In genomic region chr2:84504285-84504684, GRCm38 (mm10) we compare ENCODE assay signal across 13 mouse cellular contexts. TPM values are rescaled to one million over a fixed set of nuclear protein-coding genes. Genes with fewer than 3 reads are reported as not detected.
A peak's percentile ranks its signal among the peaks of the same experiment; 100 is the strongest.
DNase-seq lines count a peak whose midpoint lies in the region; ATAC-seq lines count a peak whose summit lies in the region.
"Had no signal": no experiment of that assay in that cellular context is flagged by ENCODE, and none has a peak within 500 bp of the region (broad histone marks: within the 10 kb centered on the region; RNA-seq: fewer than 3 reads in every experiment).

No protein-coding gene starts in this region.

- H3K36me3 ChIP-seq in heart, embryonic 12.5 days, result no peaks in the 10 kb centered on the region
- H3K36me3 ChIP-seq in midbrain, embryonic 15.5 days (replicated peaks), result no peaks in the 10 kb centered on the region
- H3K36me3 ChIP-seq in midbrain, embryonic 16.5 days (ENCODE audit: control insufficient read depth, insufficient read depth, low read length), result no peaks in the 10 kb centered on the region
- H3K36me3 ChIP-seq: intestine, embryonic 15.5 days; limb, embryonic 15.5 days had no signal

- intact Hi-C loops in heart, postnatal 25 days (cut with DNase I), result no loop called here

- no peaks in the 10 kb centered on the region for H3K27me3 ChIP-seq in heart, embryonic 12.5 days (replicated peaks)
- H3K27me3 ChIP-seq in midbrain, embryonic 15.5 days (replicated peaks), result no peaks in the 10 kb centered on the region
- H3K27me3 ChIP-seq in midbrain, embryonic 16.5 days (ENCODE audit: control insufficient read depth, insufficient read depth, low read depth, low read length), result no peaks in the 10 kb centered on the region
- H3K27me3 ChIP-seq: CH12.LX; intestine, embryonic 15.5 days; limb, embryonic 15.5 days had no signal

- DNase-seq in heart, postnatal 25 days (ENCODE audit: low spot score), result no peak
- no peak for DNase-seq in embryo, embryonic 11 days
- DNase-seq: adrenal gland, adult 2 months; right cerebral cortex, postnatal 4 days had no signal

- H3K4me1 ChIP-seq in heart, embryonic 12.5 days (replicated peaks), result 0 out of 2 replicates have a peak, but pooled peaks cover 2% of the 10 kb centered on the region
- H3K4me1 ChIP-seq in midbrain, embryonic 15.5 days, result no peaks in the 10 kb centered on the region
- no peaks in the 10 kb centered on the region for H3K4me1 ChIP-seq in midbrain, embryonic 16.5 days (ENCODE audit: control insufficient read depth, insufficient read depth, low read length)
- H3K4me1 ChIP-seq: intestine, embryonic 15.5 days; limb, embryonic 15.5 days had no signal

- H3K27ac ChIP-seq in heart, embryonic 12.5 days (ENCODE audit: poor library complexity, severe bottlenecking), result no peak overlapping the region
- H3K27ac ChIP-seq in midbrain, embryonic 15.5 days, result no peak overlapping the region
- no peak overlapping the region for H3K27ac ChIP-seq in midbrain, embryonic 16.5 days (ENCODE audit: low read length)
- H3K27ac ChIP-seq: intestine, embryonic 15.5 days had no signal

- H3K9ac ChIP-seq in heart, embryonic 12.5 days, result no peak overlapping the region
- no peak overlapping the region for H3K9ac ChIP-seq in midbrain, embryonic 15.5 days
- H3K9ac ChIP-seq in midbrain, embryonic 16.5 days (ENCODE audit: low read depth, low read length), result no peak overlapping the region
- H3K9ac ChIP-seq: intestine, embryonic 15.5 days; limb, embryonic 15.5 days had no signal

- H3K9me3 ChIP-seq in heart, embryonic 12.5 days (replicated peaks), result no peaks in the 10 kb centered on the region
- H3K9me3 ChIP-seq in midbrain, embryonic 15.5 days, result no peaks in the 10 kb centered on the region
- no peaks in the 10 kb centered on the region for H3K9me3 ChIP-seq in midbrain, embryonic 16.5 days (replicated peaks; ENCODE audit: control insufficient read depth, low read length, poor library complexity, severe bottlenecking)
- H3K9me3 ChIP-seq: intestine, embryonic 15.5 days; limb, embryonic 15.5 days had no signal

- 57% methylated on average over 4 of the region's 4 CpGs for WGBS in heart, embryonic 12.5 days
- 65% methylated on average over 4 of the region's 4 CpGs for WGBS in midbrain, embryonic 15.5 days
- 72% methylated on average over 4 of the region's 4 CpGs for WGBS in midbrain, embryonic 16.5 days

- no peak overlapping the region for H3K4me2 ChIP-seq in heart, embryonic 12.5 days
- H3K4me2 ChIP-seq in midbrain, embryonic 15.5 days, result no peak overlapping the region
- no peak overlapping the region for H3K4me2 ChIP-seq in midbrain, embryonic 16.5 days (ENCODE audit: low read length)

- peak; percentile 48; the same call in 1 of the 2 replicates for ATAC-seq in heart, embryonic 12.5 days (ENCODE audit: insufficient number of reproducible peaks, low FRiP score)
- ATAC-seq in midbrain, embryonic 15.5 days (replicated peaks), result 0 out of 2 replicates have a peak, but pooled peaks have one; percentile 45
- ATAC-seq in midbrain, embryonic 16.5 days, result no peak
- ATAC-seq in hematopoietic stem cell, adult 5-6 weeks (replicated peaks in 1 of 2; ENCODE audit: insufficient read depth in 1 of 2, low FRiP score in 2 of 2, low TSS enrichment in 1 of 2, low read depth in 1 of 2, poor library complexity in 2 of 2, severe bottlenecking in 2 of 2), result peak; percentile 49 to 81; a peak in 3 of 4 replicates
- ATAC-seq in neutrophil, adult 5-6 weeks (ENCODE audit: extremely low read depth, insufficient number of reproducible peaks, low FRiP score, poor library complexity, severe bottlenecking), result peak; percentile 26; the same call in 1 of the 2 replicates
- no peak for ATAC-seq in erythroid progenitor cell, adult 5-6 weeks (replicated peaks; ENCODE audit: low FRiP score, poor library complexity, severe bottlenecking)

- H3K4me3 ChIP-seq in heart, embryonic 12.5 days, result no peak overlapping the region
- no peak overlapping the region for H3K4me3 ChIP-seq in midbrain, embryonic 15.5 days
- H3K4me3 ChIP-seq in midbrain, embryonic 16.5 days (ENCODE audit: low read depth, low read length), result no peak overlapping the region
- H3K4me3 ChIP-seq: intestine, embryonic 15.5 days; limb, embryonic 15.5 days had no signal

RNA-seq across cellular contexts. Expression of gene Tfpi, which starts 27.7 kb away (rescaled TPM):
- polyA plus RNA-seq in heart, embryonic 12.5 days (2016; fragmentation: Nextera tagmentation; extraction: Ambion mirVana), result 78.8 and 80.0 TPM in 2 replicates
- total RNA-seq in heart, postnatal 25 days (2021), result 10 to 100 TPM; 51.3 to 57.6 TPM
- 17.3 and 19.0 TPM in 2 replicates for polyA plus RNA-seq in midbrain, embryonic 15.5 days (2015; fragmentation: Nextera tagmentation; extraction: Ambion mirVana)
- 14.1 and 16.1 TPM in 2 replicates for polyA plus RNA-seq in midbrain, embryonic 16.5 days (2015; fragmentation: Nextera tagmentation; extraction: Ambion mirVana)
- total RNA-seq in hematopoietic stem cell, adult 5-6 weeks (2017), result 44.3 and 63.1 TPM in 2 replicates
- 1.5 and 2.8 TPM in 2 replicates for total RNA-seq in neutrophil, adult 5-6 weeks (2017)
- total RNA-seq in erythroid progenitor cell, adult 5-6 weeks (2015; ENCODE audit: low replicate concordance), result 7.1 and 14.4 TPM in 2 replicates
- 2.4 and 2.9 TPM in 2 replicates for total RNA-seq in erythroid progenitor cell, adult 5-6 weeks (2017; ENCODE audit: low replicate concordance)

Comparison
In these comparisons a context has a peak if more than half of its experiments do, and no peak if none do; other contexts are left out.
1. ATAC-seq: peak in heart, embryonic 12.5 days (single experiment), midbrain, embryonic 15.5 days (single experiment), hematopoietic stem cell, adult 5-6 weeks (2 of 2) and neutrophil, adult 5-6 weeks (single experiment); none in midbrain, embryonic 16.5 days (single experiment) and erythroid progenitor cell, adult 5-6 weeks (single experiment).